ENCODE assay signal across 17 mouse cellular contexts in genomic region chr1:133170196-133170595, GRCm38 (mm10).
"Had no signal": no experiment of that assay in that cellular context is flagged by ENCODE, and none has a peak within 500 bp of the region (broad histone marks: within the 10 kb centered on the region; RNA-seq: fewer than 3 reads in every experiment).

No protein-coding gene starts in this region.

- H3K4me2 ChIP-seq: limb, embryonic 12.5 days; limb, embryonic 15.5 days; liver, embryonic 11.5 days; liver, embryonic 15.5 days; lung, embryonic 15.5 days had no signal

- H3K4me3 ChIP-seq: limb, embryonic 12.5 days; limb, embryonic 15.5 days; liver, embryonic 15.5 days; lung, embryonic 15.5 days; megakaryocyte, embryonic 14.5 days; midbrain, embryonic 10.5 days had no signal

- DNase-seq: left cerebral cortex, postnatal 4 days; lung, adult 18-20 months; lung, postnatal 10 days; lung, postnatal 36 days; thymus, adult 2 months; thymus, postnatal 14 days; thymus, postnatal 4 days had no signal

- H3K27ac ChIP-seq: limb, embryonic 12.5 days; limb, embryonic 15.5 days; liver, embryonic 15.5 days; lung, embryonic 15.5 days; midbrain, embryonic 10.5 days; stomach, postnatal 0 days had no signal

- ATAC-seq: inflammation-experienced regulatory T-cells, adult 6 months; intestine, embryonic 16.5 days had no signal

- H3K9me3 ChIP-seq: limb, embryonic 12.5 days; limb, embryonic 15.5 days; liver, embryonic 15.5 days; lung, embryonic 15.5 days; midbrain, embryonic 10.5 days had no signal

- H3K36me3 ChIP-seq: limb, embryonic 12.5 days; limb, embryonic 15.5 days; liver, embryonic 15.5 days; lung, embryonic 15.5 days; midbrain, embryonic 10.5 days had no signal

- H3K9ac ChIP-seq: limb, embryonic 12.5 days; limb, embryonic 15.5 days; liver, embryonic 15.5 days; lung, embryonic 15.5 days had no signal
